Mouse (Mus musculus): ENCODE measurements around the gene Timeless. TPM values are rescaled to one million over a fixed set of nuclear protein-coding genes. Genes with fewer than 3 reads are reported as not detected.

Gene Timeless
- polyA plus RNA-seq, 1 experiment from 2014 or later: 26.2 TPM

GRCm38 (mm10) chr10:128236321-128236720 is 4.5 kb downstream of the Timeless start:
- Histone ChIP-seq H3K9me3 (replicated peaks) (no peaks in the 10 kb centered on the region), H3K36me3 (replicated peaks) (peaks cover 39% of the 10 kb centered on the region), H3K27me3 (no peaks in the 10 kb centered on the region), H3K4me2 (no peak overlapping the region), H3K9ac (no peak overlapping the region), H3K27ac (replicated peaks) (no peak overlapping the region), H3K4me1 (replicated peaks) (peaks cover 58% of the 10 kb centered on the region), H3K4me3 (replicated peaks) (no peak overlapping the region)
- no peak for ATAC-seq (ENCODE audit: insufficient read depth)
- WGBS (ENCODE audit: insufficient replicate concordance): 71% methylated on average over 4 of the region's 4 CpGs

- H3K9ac ChIP-seq: no peak overlapping the region
- no peaks in the 10 kb centered on the region for H3K9me3 ChIP-seq (replicated peaks)
- no peaks in the 10 kb centered on the region for H3K27me3 ChIP-seq
- H3K27ac ChIP-seq (replicated peaks): no peak overlapping the region
- peaks cover 53% of the 10 kb centered on the region for H3K4me1 ChIP-seq (replicated peaks)
- H3K36me3 ChIP-seq (replicated peaks): peaks cover 55% of the 10 kb centered on the region
- 70% methylated on average over 15 of the region's 15 CpGs for WGBS (ENCODE audit: insufficient replicate concordance)
- no peak for ATAC-seq (ENCODE audit: insufficient read depth)
- no peak overlapping the region for H3K4me3 ChIP-seq (replicated peaks)
- no peak overlapping the region for H3K4me2 ChIP-seq
Measured at GRCm38 (mm10) chr10:128237807-128238480, 6.1 kb downstream of the Timeless start.

GRCm38 (mm10) chr10:128239140-128239539 is 7.3 kb downstream of the Timeless start:
- Histone ChIP-seq H3K4me1 (replicated peaks) (peaks cover 44% of the 10 kb centered on the region), H3K4me3 (replicated peaks) (no peak overlapping the region), H3K4me2 (no peak overlapping the region), H3K9ac (no peak overlapping the region), H3K36me3 (replicated peaks) (peaks cover 62% of the 10 kb centered on the region), H3K9me3 (replicated peaks) (no peaks in the 10 kb centered on the region), H3K27ac (replicated peaks) (no peak overlapping the region), H3K27me3 (no peaks in the 10 kb centered on the region)
- 70% methylated on average over 4 of the region's 4 CpGs for WGBS (ENCODE audit: insufficient replicate concordance)
- ATAC-seq (ENCODE audit: insufficient read depth): no peak

GRCm38 (mm10) chr10:128240131-128240530 is 8.3 kb downstream of the Timeless start:
- WGBS (ENCODE audit: insufficient replicate concordance): 48% methylated on average over 18 of the region's 18 CpGs
- Histone ChIP-seq H3K27me3 (no peaks in the 10 kb centered on the region), H3K27ac (replicated peaks) (no peak overlapping the region), H3K4me2 (no peak overlapping the region), H3K4me3 (replicated peaks) (no peak overlapping the region), H3K9me3 (replicated peaks) (no peaks in the 10 kb centered on the region), H3K4me1 (replicated peaks) (peaks cover 37% of the 10 kb centered on the region), H3K36me3 (replicated peaks) (peaks cover 67% of the 10 kb centered on the region), H3K9ac (no peak overlapping the region)
- no peak for ATAC-seq (ENCODE audit: insufficient read depth)

GRCm38 (mm10) chr10:128243252-128243651 is 11.4 kb downstream of the Timeless start:
- Histone ChIP-seq H3K27ac (replicated peaks) (no peak overlapping the region), H3K36me3 (replicated peaks) (peaks cover 91% of the 10 kb centered on the region), H3K4me1 (replicated peaks) (peaks cover 15% of the 10 kb centered on the region), H3K27me3 (no peaks in the 10 kb centered on the region), H3K9ac (no peak overlapping the region), H3K9me3 (replicated peaks) (no peaks in the 10 kb centered on the region), H3K4me3 (replicated peaks) (no peak overlapping the region), H3K4me2 (no peak overlapping the region)
- WGBS (ENCODE audit: insufficient replicate concordance): 88% methylated on average over 8 of the region's 8 CpGs
- ATAC-seq (ENCODE audit: insufficient read depth): no peak

GRCm38 (mm10) chr10:128244121-128244520 is 12.3 kb downstream of the Timeless start:
- Histone ChIP-seq H3K27ac (replicated peaks) (no peak overlapping the region), H3K4me2 (no peak overlapping the region), H3K27me3 (no peaks in the 10 kb centered on the region), H3K9ac (no peak overlapping the region), H3K36me3 (replicated peaks) (peaks cover 99% of the 10 kb centered on the region), H3K9me3 (replicated peaks) (no peaks in the 10 kb centered on the region), H3K4me3 (replicated peaks) (no peak overlapping the region), H3K4me1 (replicated peaks) (peaks cover 12% of the 10 kb centered on the region)
- ATAC-seq (ENCODE audit: insufficient read depth): no peak
- WGBS (ENCODE audit: insufficient replicate concordance): 91% methylated on average over 15 of the region's 15 CpGs

- H3K36me3 ChIP-seq (replicated peaks): peaks cover 99% of the 10 kb centered on the region
- no peak overlapping the region for H3K27ac ChIP-seq (replicated peaks)
Measured at GRCm38 (mm10) chr10:128247020-128247732, 15.3 kb downstream of the Timeless start.

GRCm38 (mm10) chr10:128250565-128250964 is 18.7 kb downstream of the Timeless start:
- H3K27me3 ChIP-seq: no peaks in the 10 kb centered on the region
- H3K36me3 ChIP-seq (replicated peaks): peaks cover 76% of the 10 kb centered on the region
- 83% methylated on average over 13 of the region's 13 CpGs for whole genome bisulfite sequencing (ENCODE audit: insufficient replicate concordance)
- ATAC-seq (ENCODE audit: insufficient read depth): no peak
- H3K9me3 ChIP-seq (replicated peaks): no peaks in the 10 kb centered on the region
- no peak overlapping the region for H3K4me2 ChIP-seq
- peaks cover 5% of the 10 kb centered on the region; the same call in 1 of the 2 replicates for H3K4me1 ChIP-seq (replicated peaks)
- no peak overlapping the region for H3K9ac ChIP-seq
- no peak overlapping the region for H3K4me3 ChIP-seq (replicated peaks)
- H3K27ac ChIP-seq (replicated peaks): no peak overlapping the region

More at GRCm38 (mm10) chr10:128247020-128247732, 15.3 kb downstream of the Timeless start:
- ATAC-seq (ENCODE audit: insufficient read depth): no peak
- Histone ChIP-seq H3K4me3 (replicated peaks) (no peak overlapping the region), H3K4me2 (no peak overlapping the region), H3K27me3 (no peaks in the 10 kb centered on the region), H3K4me1 (replicated peaks) (no peaks in the 10 kb centered on the region), H3K9ac (no peak overlapping the region), H3K9me3 (replicated peaks) (no peaks in the 10 kb centered on the region)
- 82% methylated on average over 17 of the region's 17 CpGs for WGBS (ENCODE audit: insufficient replicate concordance)

GRCm38 (mm10) chr10:128253677-128254255 is 21.9 kb downstream of the Timeless start, which contains the start of gene Apon:
Gene Apon (plus strand): TSS chr10:128254096.
- 72% methylated on average over 4 of the region's 4 CpGs for WGBS (ENCODE audit: insufficient replicate concordance)
- Histone ChIP-seq H3K27me3 (no peaks in the 10 kb centered on the region), H3K36me3 (replicated peaks) (peaks cover 44% of the 10 kb centered on the region), H3K4me3 (replicated peaks) (no peak within 1 kb of the TSS), H3K4me1 (replicated peaks) (peaks cover 6% of the 10 kb centered on the region; the same call in 1 of the 2 replicates), H3K27ac (replicated peaks) (peak within 1 kb of the TSS; percentile 29), H3K4me2 (no peak within 1 kb of the TSS), H3K9ac (no peak within 1 kb of the TSS), H3K9me3 (replicated peaks) (no peaks in the 10 kb centered on the region)
- 0 out of 2 replicates have a peak, but pooled peaks have one; percentile 19 for ATAC-seq (ENCODE audit: insufficient read depth)

GRCm38 (mm10) chr10:128255925-128256324 is 24.1 kb downstream of the Timeless start:
- Histone ChIP-seq H3K4me1 (replicated peaks) (peaks cover 13% of the 10 kb centered on the region), H3K36me3 (replicated peaks) (peaks cover 23% of the 10 kb centered on the region), H3K9ac (no peak overlapping the region), H3K4me2 (no peak overlapping the region), H3K27me3 (no peaks in the 10 kb centered on the region), H3K9me3 (replicated peaks) (no peaks in the 10 kb centered on the region), H3K27ac (replicated peaks) (no peak overlapping the region), H3K4me3 (replicated peaks) (no peak overlapping the region)
- no peak for ATAC-seq (ENCODE audit: insufficient read depth)
- WGBS (ENCODE audit: insufficient replicate concordance): 75% methylated on average over 8 of the region's 8 CpGs

- WGBS (ENCODE audit: insufficient replicate concordance): 73% methylated on average over 8 of the region's 8 CpGs
Measured at GRCm38 (mm10) chr10:128256328-128256727, 24.5 kb downstream of the Timeless start.

More at GRCm38 (mm10) chr10:128256328-128256727, 24.5 kb downstream of the Timeless start:
- no peak for ATAC-seq (ENCODE audit: insufficient read depth)
- Histone ChIP-seq H3K27ac (replicated peaks) (no peak overlapping the region), H3K36me3 (replicated peaks) (peaks cover 19% of the 10 kb centered on the region), H3K4me3 (replicated peaks) (no peak overlapping the region), H3K9me3 (replicated peaks) (no peaks in the 10 kb centered on the region), H3K9ac (no peak overlapping the region), H3K4me1 (replicated peaks) (peaks cover 13% of the 10 kb centered on the region), H3K27me3 (no peaks in the 10 kb centered on the region), H3K4me2 (no peak overlapping the region)
